Mouse (Mus musculus): ENCODE measurements around the gene Ypel1. TPM values are rescaled to one million over a fixed set of nuclear protein-coding genes. Genes with fewer than 3 reads are reported as not detected.

The Ypel1 gene
- polyA plus RNA-seq, 1 experiment = not detected

GRCm38 (mm10) chr16:17132089-17132905 is 62.8 kb downstream of the Ypel1 start, which contains the start of gene Sdf2l1:
Sdf2l1 (minus strand) TSS chr16:17132383.
- H3K4me1 ChIP-seq (ENCODE audit: control insufficient read depth, insufficient read depth, low read length) = peaks cover 8% of the 10 kb centered on the region
- under 1% methylated on average over 47 of the region's 47 CpGs for WGBS
- TF ChIP-seq POLR2A (IDR thresholded peaks at IDR 0.05; ENCODE audit: insufficient read depth, low read depth, low read length) = peak; percentile 71
- peak; percentile 40; the same call in 1 of the 2 replicates for TF ChIP-seq CTCF (IDR thresholded peaks at IDR 0.05; ENCODE audit: insufficient read depth, low read depth, low read length)
- H3K4me3 ChIP-seq (ENCODE audit: insufficient read depth, low read depth, low read length) = peak within 1 kb of the TSS; percentile 61
- no peak within 1 kb of the TSS; the same call in 1 of the 2 replicates for H3K27ac ChIP-seq (ENCODE audit: insufficient read depth, low read depth, low read length)

GRCm38 (mm10) chr16:17132906-17133200 is 63.4 kb downstream of the Ypel1 start:
- no peak for TF ChIP-seq POLR2A (IDR thresholded peaks at IDR 0.05; ENCODE audit: insufficient read depth, low read depth, low read length)
- TF ChIP-seq CTCF (IDR thresholded peaks at IDR 0.05; ENCODE audit: insufficient read depth, low read depth, low read length) = no peak
- no peak overlapping the region for H3K4me3 ChIP-seq (ENCODE audit: insufficient read depth, low read depth, low read length)
- H3K27ac ChIP-seq (ENCODE audit: insufficient read depth, low read depth, low read length) = no peak overlapping the region
- 25% methylated on average over 7 of the region's 7 CpGs for WGBS
- H3K4me1 ChIP-seq (ENCODE audit: control insufficient read depth, insufficient read depth, low read length) = peaks cover 8% of the 10 kb centered on the region

Other genes starting within 250 kb of the Ypel1 start
- gene Spag6l, start 240.2 kb upstream of the Ypel1 start, polyA plus RNA-seq (2012; ENCODE audit: insufficient read depth, insufficient read length, low replicate concordance, missing spikeins) = not detected in 2 replicates
- gene Igll1, start 205.7 kb upstream of the Ypel1 start, polyA plus RNA-seq (2012; ENCODE audit: insufficient read depth, insufficient read length, low replicate concordance, missing spikeins) = not detected in 2 replicates
- gene Top3b, start 199.0 kb upstream of the Ypel1 start, polyA plus RNA-seq (2012; ENCODE audit: insufficient read depth, insufficient read length, low replicate concordance, missing spikeins) = not detected in 2 replicates
- gene Vpreb1, start 198.9 kb upstream of the Ypel1 start, polyA plus RNA-seq (2012; ENCODE audit: insufficient read depth, insufficient read length, low replicate concordance, missing spikeins) = not detected in 2 replicates
- gene Ppm1f, start 173.2 kb upstream of the Ypel1 start, polyA plus RNA-seq (2012; ENCODE audit: insufficient read depth, insufficient read length, low replicate concordance, missing spikeins) = not detected in 2 replicates
- 179 and 489 TPM in 2 replicates for gene Mapk1, start 86.3 kb upstream of the Ypel1 start, polyA plus RNA-seq (2012; ENCODE audit: insufficient read depth, insufficient read length, low replicate concordance, missing spikeins)
- not detected in 2 replicates for gene Ppil2, start 41.6 kb downstream of the Ypel1 start, polyA plus RNA-seq (2012; ENCODE audit: insufficient read depth, insufficient read length, low replicate concordance, missing spikeins)
- not detected in 2 replicates for gene 2610318N02Rik, start 55.5 kb downstream of the Ypel1 start, polyA plus RNA-seq (2012; ENCODE audit: insufficient read depth, insufficient read length, low replicate concordance, missing spikeins)
- not detected in 2 replicates for gene Sdf2l1, start 62.7 kb downstream of the Ypel1 start, polyA plus RNA-seq (2012; ENCODE audit: insufficient read depth, insufficient read length, low replicate concordance, missing spikeins)
- not detected in 2 replicates for gene Ydjc, start 74.9 kb downstream of the Ypel1 start, polyA plus RNA-seq (2012; ENCODE audit: insufficient read depth, insufficient read length, low replicate concordance, missing spikeins)
- not detected in 2 replicates for gene Ccdc116, start 77.5 kb downstream of the Ypel1 start, polyA plus RNA-seq (2012; ENCODE audit: insufficient read depth, insufficient read length, low replicate concordance, missing spikeins)
- gene Ube2l3, start 133.0 kb downstream of the Ypel1 start, polyA plus RNA-seq (2012; ENCODE audit: insufficient read depth, insufficient read length, low replicate concordance, missing spikeins) = not detected in 2 replicates
- gene Rimbp3, start 138.9 kb downstream of the Ypel1 start, polyA plus RNA-seq (2012; ENCODE audit: insufficient read depth, insufficient read length, low replicate concordance, missing spikeins) = not detected in 2 replicates
- gene Hic2, start 163.9 kb downstream of the Ypel1 start, polyA plus RNA-seq (2012; ENCODE audit: insufficient read depth, insufficient read length, low replicate concordance, missing spikeins) = not detected in 2 replicates
- gene Tmem191c, start 206.4 kb downstream of the Ypel1 start, polyA plus RNA-seq (2012; ENCODE audit: insufficient read depth, insufficient read length, low replicate concordance, missing spikeins) = not detected in 2 replicates